Comparison of ENCODE assay signal across 7 mouse cellular contexts in genomic region chr2:172248106-172248764, GRCm38 (mm10). TPM values are rescaled to one million over a fixed set of nuclear protein-coding genes. Genes with fewer than 3 reads are reported as not detected.
A peak's percentile ranks its signal among the peaks of the same experiment; 100 is the strongest.
DNase-seq lines count a peak whose midpoint lies in the region; ATAC-seq and TF ChIP-seq lines count a peak whose summit lies in the region.

Gene Mc3r (plus strand): TSS chr2:172248492.

- H3K9me3 ChIP-seq in ES-Bruce4 (replicated peaks; ENCODE audit: control insufficient read depth, insufficient read depth, low read length, poor library complexity, severe bottlenecking), result no peaks in the 10 kb centered on the region

- no peak within 1 kb of the TSS for H3K4me3 ChIP-seq in ES-Bruce4 (ENCODE audit: low read depth, low read length)
- no peak within 1 kb of the TSS for H3K4me3 ChIP-seq in cortical plate, adult 2 months (ENCODE audit: insufficient read depth, low read length)
- H3K4me3 ChIP-seq in small intestine, adult 2 months (ENCODE audit: low read depth, low read length), result no peak within 1 kb of the TSS

- H3K36me3 ChIP-seq in ES-Bruce4 (ENCODE audit: control insufficient read depth, insufficient read depth, low read length, poor library complexity, severe bottlenecking), result no peaks in the 10 kb centered on the region
- H3K36me3 ChIP-seq in small intestine, adult 2 months (ENCODE audit: control insufficient read depth, insufficient read depth, low read length), result no peaks in the 10 kb centered on the region

- no peak for TF ChIP-seq EP300 in ES-Bruce4 (IDR thresholded peaks at IDR 0.05; ENCODE audit: insufficient read depth, low read depth, low read length)

- TF ChIP-seq POLR2A in ES-Bruce4 (IDR thresholded peaks at IDR 0.05; ENCODE audit: insufficient read depth, low read length), result no peak
- no peak for TF ChIP-seq POLR2A in cortical plate, adult 2 months (IDR thresholded peaks at IDR 0.05; ENCODE audit: extremely low read depth, insufficient read depth, low read length)
- TF ChIP-seq POLR2A in small intestine, adult 2 months (IDR thresholded peaks at IDR 0.05; ENCODE audit: low read depth, low read length), result no peak

- no peaks in the 10 kb centered on the region for H3K27me3 ChIP-seq in ES-Bruce4 (ENCODE audit: control insufficient read depth, insufficient read depth, low read length, poor library complexity, severe bottlenecking)
- no peaks in the 10 kb centered on the region for H3K27me3 ChIP-seq in small intestine, adult 2 months (ENCODE audit: control insufficient read depth, insufficient read depth, low read length)

- H3K27ac ChIP-seq in ES-Bruce4 (ENCODE audit: insufficient read depth, low read length), result no peak within 1 kb of the TSS
- H3K27ac ChIP-seq in cortical plate, adult 2 months (ENCODE audit: insufficient read depth, low read length), result no peak within 1 kb of the TSS
- H3K27ac ChIP-seq in small intestine, adult 2 months (ENCODE audit: insufficient read depth, low read depth, low read length), result no peak within 1 kb of the TSS

- ATAC-seq in granulocyte monocyte progenitor cell, adult 5-6 weeks (replicated peaks; ENCODE audit: poor library complexity, severe bottlenecking), result peak; percentile 53
- peak; percentile 69 for ATAC-seq in megakaryocyte progenitor cell, adult 5-6 weeks (replicated peaks; ENCODE audit: poor library complexity)

- peak; percentile 83 for TF ChIP-seq CTCF in ES-Bruce4 (IDR thresholded peaks at IDR 0.05; ENCODE audit: low read depth, low read length)
- peak; percentile 48 for TF ChIP-seq CTCF in cortical plate, adult 2 months (IDR thresholded peaks at IDR 0.05; ENCODE audit: extremely low read depth, insufficient read depth, low read length)
- peak; percentile 24; the same call in 1 of the 2 replicates for TF ChIP-seq CTCF in small intestine, adult 2 months (IDR thresholded peaks at IDR 0.05; ENCODE audit: extremely low read depth, insufficient read length, insufficient replicate concordance, low read depth, low read length)

- WGBS in small intestine, adult 2 months, result 11% methylated on average over 22 of the region's 22 CpGs

- H3K9ac ChIP-seq in ES-Bruce4 (ENCODE audit: low read depth, poor library complexity, severe bottlenecking), result no peak within 1 kb of the TSS

- no peaks in the 10 kb centered on the region for H3K4me1 ChIP-seq in ES-Bruce4 (ENCODE audit: control insufficient read depth, insufficient read depth, low read length)
- no peaks in the 10 kb centered on the region for H3K4me1 ChIP-seq in cortical plate, adult 2 months (ENCODE audit: control insufficient read depth, insufficient read depth, low read length)
- H3K4me1 ChIP-seq in small intestine, adult 2 months (ENCODE audit: control insufficient read depth, insufficient read depth, insufficient read length, low read length), result no peaks in the 10 kb centered on the region

- peak; percentile 81 for DNase-seq in ZHBTc4 (ENCODE audit: low read depth, low spot score)
- DNase-seq in left cerebral cortex, adult 11 months (ENCODE audit: low spot score), result peak; percentile 24

RNA-seq across cellular contexts. Expression of gene Mc3r, which starts in this region (rescaled TPM):
- not detected in 2 replicates for polyA plus RNA-seq in ES-Bruce4 (2011; ENCODE audit: insufficient read depth, insufficient read length, low read depth, missing spikeins)
- 0.04 and 0.08 TPM in 2 replicates for polyA plus RNA-seq in cortical plate, adult 2 months (2012; rRNA removed)
- not detected in 2 replicates for total RNA-seq in granulocyte monocyte progenitor cell, adult 5-6 weeks (2014; fragmentation: Nextera tagmentation)
- total RNA-seq in granulocyte monocyte progenitor cell, adult 5-6 weeks (2017), result not detected in 2 replicates
- total RNA-seq in megakaryocyte progenitor cell, adult 5-6 weeks (2015), result not detected in 2 replicates
- not detected in 2 replicates for total RNA-seq in megakaryocyte progenitor cell, adult 5-6 weeks (2017)
- polyA plus RNA-seq in small intestine, adult 2 months (2012; rRNA removed), result not detected in 2 replicates

Comparison
In these comparisons a context has a peak if more than half of its experiments do, and no peak if none do; other contexts are left out.
1. Peak in ATAC-seq in granulocyte monocyte progenitor cell, adult 5-6 weeks; RNA of the gene not detected or under 1 TPM.
2. Peak in ATAC-seq in megakaryocyte progenitor cell, adult 5-6 weeks; RNA of the gene not detected or under 1 TPM.
3. CTCF ChIP-seq: peak in every context shown above with its lines; median percentile 83 in ES-Bruce4; 48 in cortical plate, adult 2 months; 24 in small intestine, adult 2 months.